Mouse (Mus musculus) embryonic facial prominence, embryonic 10.5 days (tissue): ENCODE measurements around the gene Il3ra. TPM values are rescaled to one million over a fixed set of nuclear protein-coding genes. Genes with fewer than 3 reads are reported as not detected.

ENCODE experiments used
- polyA plus RNA-seq: library from polyadenylated mRNA; unstranded; fragments of >200 nt; fragmentation: Nextera tagmentation; extraction: Ambion mirVana; gene quantifications from 2 replicates; pipeline ENCODE4 v1.2.1, GENCODE M21; 2016

The Il3ra gene
- polyA plus RNA-seq, 1 experiment from 2014 or later, result 2.2 TPM

Other genes starting within 250 kb of the Il3ra start
- 285 TPM in 2 replicates for gene Psmd6, start 225.3 kb upstream of the Il3ra start, polyA plus RNA-seq
- not detected in 2 replicates for gene Olfr720, start 159.4 kb upstream of the Il3ra start, polyA plus RNA-seq
- gene Olfr31, start 23.4 kb upstream of the Il3ra start, polyA plus RNA-seq, result not detected in 2 replicates
- gene Olfr721-ps1, start 55.0 kb downstream of the Il3ra start, polyA plus RNA-seq, result not detected in 2 replicates